Mouse (Mus musculus) midbrain, embryonic 14.5 days (tissue): ENCODE data around the gene Mbl1. TPM values are rescaled to one million over a fixed set of nuclear protein-coding genes. Genes with fewer than 3 reads are reported as not detected.

Source experiments
- ATAC-seq: fragments of 200-750 bp; cut with Nextera tagmentation; 2 replicates; pipeline ENCODE4 v1.8.0; 2017; ENCODE audit warnings: moderate number of reproducible peaks, moderate library complexity; ENCODE audit not compliant: low FRiP score, low TSS enrichment
- DNase-seq: peaks from one replicate; pipeline ENCODE4 v3.0.0-alpha.2; 2015
- H3K27ac ChIP-seq: fragments of 300-500 bp; sonication (generic); replicated peaks from 2 replicates; pipeline ENCODE4 v1.5.1; 2014; ENCODE audit warnings: mild to moderate bottlenecking, low read depth, low read length, moderate library complexity
- H3K27me3 ChIP-seq: fragments of 300-500 bp; sonication (generic); 2 replicates; pipeline ENCODE4 v1.6.1; 2014; ENCODE audit warnings: low read length, control low read depth, mixed read lengths; ENCODE audit not compliant: control insufficient read depth, insufficient read depth
- H3K36me3 ChIP-seq: fragments of 300-500 bp; sonication (generic); 2 replicates; pipeline ENCODE4 v1.6.1; 2014; ENCODE audit warnings: low read length, control low read depth; ENCODE audit not compliant: control insufficient read depth, insufficient read depth
- H3K4me1 ChIP-seq: fragments of 300-500 bp; sonication (generic); 2 replicates; pipeline ENCODE4 v1.6.1; 2014; ENCODE audit warnings: mild to moderate bottlenecking, antibody characterized with exemption, low read length, control low read depth; ENCODE audit not compliant: control insufficient read depth, insufficient read depth
- H3K4me2 ChIP-seq: fragments of 300-500 bp; sonication (generic); 2 replicates; pipeline ENCODE4 v1.6.1; 2014; ENCODE audit warnings: mild to moderate bottlenecking, low read length, moderate library complexity
- H3K4me3 ChIP-seq: fragments of 300-500 bp; sonication (generic); replicated peaks from 2 replicates; pipeline ENCODE4 v1.5.1; 2014; ENCODE audit warnings: low read depth, low read length
- H3K9ac ChIP-seq: fragments of 300-500 bp; sonication (generic); replicated peaks from 2 replicates; pipeline ENCODE4 v1.6.1; 2014; ENCODE audit warnings: mild to moderate bottlenecking, low read length, moderate library complexity
- H3K9me3 ChIP-seq: fragments of 300-500 bp; sonication (generic); 2 replicates; pipeline ENCODE4 v1.6.1; 2016; ENCODE audit warnings: low read length, control low read depth, mixed read lengths; ENCODE audit not compliant: control insufficient read depth
- WGBS: fragments of 180-500 bp; shearing (Covaris S2); extraction: QIAGEN DNeasy Blood & Tissue Kit; methylation state at CpG from one replicate; pipeline ENCODE4 v1.1.7; 2014; 5-methylcytosine and 5-hydroxymethylcytosine counted together
- polyA plus RNA-seq: library from polyadenylated mRNA; unstranded; fragments of >200 nt; fragmentation: Nextera tagmentation; extraction: Ambion mirVana; gene quantifications from 2 replicates; pipeline ENCODE4 v1.2.1, GENCODE M21; 2014

The Mbl1 gene
- polyA plus RNA-seq, 1 experiment from 2014 or later = not detected

GRCm38 (mm10) chr14:41167278-41167677, 16.0 kb downstream of the Mbl1 start:
- DNase-seq (no peak), ATAC-seq (no peak)
- H3K27ac ChIP-seq = no peak overlapping the region
- no peaks in the 10 kb centered on the region for H3K9me3 ChIP-seq
- H3K4me2 ChIP-seq = no peak overlapping the region
- H3K36me3 ChIP-seq = no peaks in the 10 kb centered on the region
- 72% methylated on average over 5 of the region's 5 CpGs for WGBS
- no peak overlapping the region for H3K4me3 ChIP-seq
- H3K4me1 ChIP-seq = no peaks in the 10 kb centered on the region
- no peaks in the 10 kb centered on the region for H3K27me3 ChIP-seq
- H3K9ac ChIP-seq = no peak overlapping the region

- DNase-seq = no peak
- Histone ChIP-seq H3K36me3 (no peaks in the 10 kb centered on the region), H3K9ac (no peak overlapping the region), H3K4me3 (no peak overlapping the region), H3K9me3 (no peaks in the 10 kb centered on the region), H3K27me3 (no peaks in the 10 kb centered on the region), H3K4me1 (no peaks in the 10 kb centered on the region), H3K27ac (no peak overlapping the region), H3K4me2 (no peak overlapping the region)
- no peak for ATAC-seq
- WGBS = 85% methylated on average over 1 of the region's 1 CpGs
Measured at GRCm38 (mm10) chr14:41168567-41168966, 17.3 kb downstream of the Mbl1 start.

GRCm38 (mm10) chr14:41170514-41170913, 19.3 kb downstream of the Mbl1 start:
- no peaks in the 10 kb centered on the region for H3K4me1 ChIP-seq
- ATAC-seq (no peak), DNase-seq (no peak)
- no peaks in the 10 kb centered on the region for H3K9me3 ChIP-seq
- WGBS = 86% methylated on average over 2 of the region's 2 CpGs
- no peaks in the 10 kb centered on the region for H3K27me3 ChIP-seq
- no peaks in the 10 kb centered on the region for H3K36me3 ChIP-seq
- H3K4me2 ChIP-seq = no peak overlapping the region
- H3K4me3 ChIP-seq = no peak overlapping the region
- H3K27ac ChIP-seq = no peak overlapping the region
- no peak overlapping the region for H3K9ac ChIP-seq

DNA sequence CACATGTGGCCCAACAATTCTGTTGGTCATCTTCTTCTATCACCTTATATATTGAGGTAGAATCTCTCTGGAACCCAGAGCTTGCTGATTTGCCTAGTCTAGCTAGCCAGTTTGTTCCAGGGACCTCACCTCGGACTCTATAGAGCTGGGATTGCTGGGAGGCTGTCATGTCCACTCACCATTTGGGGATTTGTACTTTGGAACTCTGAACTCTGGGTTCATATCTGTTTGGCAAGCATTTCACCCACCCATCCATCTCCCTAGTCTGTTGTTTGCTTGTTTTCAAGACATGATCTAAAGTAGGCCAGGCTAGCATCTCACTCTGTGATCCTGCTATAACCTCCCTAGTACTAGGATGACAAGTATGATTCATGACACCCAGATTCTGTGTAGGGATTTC, 23.5 kb downstream of the Mbl1 start:
- Histone ChIP-seq H3K9me3 (no peaks in the 10 kb centered on the region), H3K9ac (no peak overlapping the region), H3K36me3 (no peaks in the 10 kb centered on the region), H3K4me3 (no peak overlapping the region), H3K27me3 (no peaks in the 10 kb centered on the region), H3K27ac (no peak overlapping the region), H3K4me2 (no peak overlapping the region), H3K4me1 (no peaks in the 10 kb centered on the region)
- DNase-seq (no peak), ATAC-seq (no peak)
- WGBS = 73% methylated on average over 1 of the region's 1 CpGs

DNA sequence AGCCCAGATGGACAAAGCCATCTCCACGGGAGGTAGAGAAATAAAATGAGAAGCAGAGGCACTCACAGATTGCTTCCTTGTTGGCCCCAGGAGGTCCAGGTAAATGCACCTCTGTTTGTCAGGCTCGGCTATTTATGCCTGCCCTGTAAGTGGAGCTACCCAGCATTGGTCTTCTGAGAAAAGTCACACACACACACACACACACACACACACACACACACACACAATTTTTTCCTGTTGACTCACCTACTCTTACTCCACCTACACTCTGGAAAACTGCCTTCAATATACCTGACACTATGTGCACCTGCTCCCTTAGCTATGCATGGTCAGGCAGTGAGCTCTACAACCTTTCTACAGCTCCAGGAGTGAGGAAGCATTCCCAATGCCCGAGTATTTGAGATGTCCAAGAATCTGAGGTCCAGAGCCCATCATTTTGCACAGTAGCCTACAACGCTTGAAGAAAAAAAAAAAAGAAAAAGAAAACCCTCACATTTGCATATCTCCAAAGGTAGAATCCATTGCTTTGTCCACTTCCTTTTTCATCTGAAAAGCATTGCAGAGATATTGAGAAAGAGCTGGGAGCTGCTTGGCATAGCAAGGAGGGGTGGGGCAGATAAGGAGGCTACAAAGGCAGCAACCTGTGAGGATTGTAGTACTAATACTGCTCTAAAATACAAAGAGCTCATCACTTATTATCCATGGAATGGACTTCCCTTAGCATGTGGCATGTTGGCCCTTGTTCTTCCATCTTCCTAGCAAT, 34.0 kb downstream of the Mbl1 start, which contains the start of gene Sftpd:
Gene Sftpd, minus strand, starts transcription at position 91 of the 763 bp plus-strand sequence.
- Histone ChIP-seq H3K9ac (no peak within 1 kb of the TSS), H3K36me3 (no peaks in the 10 kb centered on the region), H3K27ac (no peak within 1 kb of the TSS), H3K27me3 (no peaks in the 10 kb centered on the region), H3K4me1 (no peaks in the 10 kb centered on the region), H3K9me3 (no peaks in the 10 kb centered on the region), H3K4me2 (no peak within 1 kb of the TSS), H3K4me3 (no peak within 1 kb of the TSS)
- WGBS = 80% methylated on average over 4 of the region's 4 CpGs
- ATAC-seq (no peak), DNase-seq (no peak)

DNA sequence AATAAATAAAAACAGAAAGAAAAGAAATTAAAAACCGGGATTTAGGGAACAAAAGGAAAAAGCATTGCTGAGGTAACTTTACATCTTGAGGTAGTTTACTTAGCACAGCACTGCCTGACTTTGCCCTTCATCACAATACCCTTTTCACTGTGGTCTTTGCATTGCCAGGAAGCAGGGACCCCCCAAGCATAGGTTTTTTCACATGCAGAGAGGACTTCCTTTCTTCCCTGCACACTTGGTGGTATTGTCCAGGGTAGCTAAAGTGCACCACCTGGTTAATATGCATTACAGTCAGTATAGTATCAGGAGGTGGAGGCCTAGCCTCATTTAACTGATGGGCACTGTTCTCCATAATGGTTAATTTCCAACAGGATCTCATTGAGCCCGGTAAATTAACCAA, 38.2 kb downstream of the Mbl1 start:
- H3K4me1 ChIP-seq = no peaks in the 10 kb centered on the region
- no peak overlapping the region for H3K4me3 ChIP-seq
- H3K9ac ChIP-seq = no peak overlapping the region
- 82% methylated on average over 2 of the region's 2 CpGs for WGBS
- no peak overlapping the region for H3K4me2 ChIP-seq
- DNase-seq (no peak), ATAC-seq (no peak)
- no peaks in the 10 kb centered on the region for H3K9me3 ChIP-seq
- no peak overlapping the region for H3K27ac ChIP-seq
- no peaks in the 10 kb centered on the region for H3K36me3 ChIP-seq
- H3K27me3 ChIP-seq = no peaks in the 10 kb centered on the region

DNA sequence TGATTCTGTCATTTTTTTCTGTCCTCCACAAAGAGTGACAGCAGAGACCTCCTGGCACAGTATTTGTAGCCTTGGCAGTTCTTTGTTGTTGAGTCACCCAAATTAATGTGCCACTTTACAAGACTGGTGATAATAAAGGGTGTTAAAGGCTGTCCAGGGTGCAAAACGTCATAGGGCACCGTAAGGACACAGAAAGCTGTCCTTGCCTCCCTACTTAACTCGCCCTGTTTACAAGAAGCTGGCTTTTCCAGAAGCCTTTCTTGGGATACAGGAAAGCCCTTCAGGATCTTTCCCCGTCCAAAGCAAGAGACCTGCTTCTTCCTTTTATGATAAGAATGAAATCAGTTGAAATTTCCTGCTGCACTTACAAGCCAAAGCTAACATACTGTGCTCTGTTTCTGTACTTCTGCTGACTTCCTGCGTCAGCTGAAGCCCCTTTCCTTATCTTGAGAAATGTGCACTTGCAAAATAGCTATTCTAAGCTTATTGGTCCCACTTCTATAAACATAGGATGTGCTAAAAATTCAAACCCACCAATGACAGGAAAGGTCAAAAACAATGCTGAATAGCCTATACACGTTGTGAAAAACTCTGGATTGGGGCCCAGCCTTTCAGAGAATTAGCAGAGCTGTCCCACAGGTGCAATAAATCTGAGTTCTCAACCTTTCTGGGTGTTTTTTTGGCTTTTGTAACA, 46.9 kb downstream of the Mbl1 start:
- no peak for ATAC-seq
- Histone ChIP-seq H3K9ac (no peak overlapping the region), H3K4me2 (no peak overlapping the region), H3K27ac (no peak overlapping the region), H3K4me3 (no peak overlapping the region), H3K27me3 (no peaks in the 10 kb centered on the region), H3K4me1 (no peaks in the 10 kb centered on the region), H3K9me3 (no peaks in the 10 kb centered on the region), H3K36me3 (no peaks in the 10 kb centered on the region)
- DNase-seq = no peak
- 73% methylated on average over 6 of the region's 6 CpGs for WGBS
